Mouse (Mus musculus) large intestine, adult 2 months (tissue): ENCODE results near the gene Pbrm1. TPM values are rescaled to one million over a fixed set of nuclear protein-coding genes. Genes with fewer than 3 reads are reported as not detected.

ENCODE experiments used
- DNase-seq: peaks from one replicate; pipeline ENCODE4 v3.0.0-alpha.2; 2012; ENCODE audit warnings: low read depth, low spot score
- WGBS: fragments of 180-500 bp; shearing (Covaris S2); methylation state at CpG from one replicate; pipeline ENCODE4 v1.1.7; 2018; 5-methylcytosine and 5-hydroxymethylcytosine counted together
- polyA plus RNA-seq: library from polyadenylated mRNA; depleted of rRNA; stranded (reverse); fragments of >200 nt; gene quantifications from 2 replicates; pipeline ENCODE4 v1.2.3, GENCODE M21; 2012; rRNA removed

Pbrm1 gene
- 6.0 and 9.7 TPM in 2 replicates for polyA plus RNA-seq

GRCm38 (mm10) chr14:31018860-31019291, at the start of gene Pbrm1, which contains the start of gene Gnl3:
Gene Pbrm1, plus strand, starts transcription at chr14:31019138.
Gene Gnl3, minus strand, starts transcription at chr14:31019152.
- peak; percentile 67 for DNase-seq
- under 1% methylated on average over 52 of the region's 53 CpGs for WGBS

- no peak for DNase-seq
- 71% methylated on average over 6 of the region's 6 CpGs for WGBS
Observed at GRCm38 (mm10) chr14:30974204-30974603, 44.7 kb upstream of the Pbrm1 start.

- DNase-seq, result no peak
- 43% methylated on average over 3 of the region's 3 CpGs for WGBS
Observed at GRCm38 (mm10) chr14:30976222-30976621, 42.7 kb upstream of the Pbrm1 start.

- no peak for DNase-seq
Observed at GRCm38 (mm10) chr14:30996417-30996816, 22.5 kb upstream of the Pbrm1 start.

- WGBS, result 44% methylated on average over 10 of the region's 10 CpGs
- no peak for DNase-seq
Observed at GRCm38 (mm10) chr14:31000356-31000755, 18.6 kb upstream of the Pbrm1 start.

- no peak for DNase-seq
- under 1% methylated on average over 21 of the region's 21 CpGs for WGBS
Observed at GRCm38 (mm10) chr14:31000816-31001306, 18.1 kb upstream of the Pbrm1 start.

- under 1% methylated on average over 84 of the region's 84 CpGs for WGBS
- peak; percentile 67 for DNase-seq
Observed at GRCm38 (mm10) chr14:31001307-31002205, 17.4 kb upstream of the Pbrm1 start, which contains the start of the genes Glt8d1 and Spcs1. Gene Glt8d1, plus strand, starts transcription at chr14:31001400. Gene Spcs1, minus strand, starts transcription at chr14:31001672.

GRCm38 (mm10) chr14:31004527-31004926, 14.4 kb upstream of the Pbrm1 start:
- WGBS, result 73% methylated on average over 2 of the region's 2 CpGs
- no peak for DNase-seq

- WGBS, result 61% methylated on average over 5 of the region's 5 CpGs
Observed at GRCm38 (mm10) chr14:31006779-31007178, 12.2 kb upstream of the Pbrm1 start.

GRCm38 (mm10) chr14:31011588-31011987, 7.3 kb upstream of the Pbrm1 start:
- DNase-seq, result no peak
- WGBS, result 88% methylated on average over 3 of the region's 3 CpGs

More at GRCm38 (mm10) chr14:31006779-31007178, 12.2 kb upstream of the Pbrm1 start:
- DNase-seq, result no peak

GRCm38 (mm10) chr14:31013928-31014327, 5.0 kb upstream of the Pbrm1 start:
- WGBS, result 98% methylated on average over 2 of the region's 2 CpGs
- no peak for DNase-seq

- WGBS, result 81% methylated on average over 1 of the region's 1 CpGs
Observed at GRCm38 (mm10) chr14:31016063-31016462, 2.9 kb upstream of the Pbrm1 start.

GRCm38 (mm10) chr14:31017854-31018253, 1.1 kb upstream of the Pbrm1 start:
- DNase-seq, result no peak
- whole genome bisulfite sequencing, result 2% methylated on average over 2 of the region's 2 CpGs

More at GRCm38 (mm10) chr14:31016063-31016462, 2.9 kb upstream of the Pbrm1 start:
- no peak for DNase-seq

- DNase-seq, result peak; percentile 39
- under 1% methylated on average over 54 of the region's 56 CpGs for WGBS
Observed at GRCm38 (mm10) chr14:31019331-31020205, 630 bp downstream of the Pbrm1 start.

- WGBS, result 24% methylated on average over 1 of the region's 1 CpGs
- DNase-seq, result no peak
Observed at GRCm38 (mm10) chr14:31022579-31022978, 3.6 kb downstream of the Pbrm1 start.

- WGBS, result 82% methylated on average over 3 of the region's 3 CpGs
Observed at GRCm38 (mm10) chr14:31025785-31026184, 6.8 kb downstream of the Pbrm1 start.

GRCm38 (mm10) chr14:31045296-31045695, 26.4 kb downstream of the Pbrm1 start:
- WGBS, result 96% methylated on average over 5 of the region's 5 CpGs
- no peak for DNase-seq

More at GRCm38 (mm10) chr14:31025785-31026184, 6.8 kb downstream of the Pbrm1 start:
- DNase-seq, result no peak

GRCm38 (mm10) chr14:31045817-31046216, 26.9 kb downstream of the Pbrm1 start:
- no peak for DNase-seq
- 95% methylated on average over 1 of the region's 1 CpGs for WGBS

- DNase-seq, result no peak
Observed at GRCm38 (mm10) chr14:31062277-31062676, 43.3 kb downstream of the Pbrm1 start.

More at GRCm38 (mm10) chr14:31062277-31062676, 43.3 kb downstream of the Pbrm1 start:
- 54% methylated on average over 1 of the region's 1 CpGs for WGBS
